Mouse (Mus musculus) embryonic stem cell, embryonic (primary cell): ENCODE measurements around the gene Cuedc2.

Experiments used
- CTCF ChIA-PET, 4 experiments: fragments of 300-600 bp in 2 of 4; fragments of 350-600 bp in 2 of 4; sonication (Branson Sonifier 250); formaldehyde crosslinking; loops; one replicate each; lab custom pipeline; 2022; ENCODE audit warnings: inconsistent platforms in 2 of 4; lab: Charles Lee
- POLR2A ChIA-PET, 4 experiments: fragments of 300-600 bp in 2 of 4; fragments of 350-600 bp in 2 of 4; sonication (Branson Sonifier 250); formaldehyde crosslinking; loops; one replicate each; lab custom pipeline; 2022; ENCODE audit warnings: antibody characterized with exemption in 4 of 4, inconsistent platforms in 1 of 4; lab: Charles Lee

Cuedc2 gene

GRCm38 (mm10) chr19:46329031-46329641 is 9.4 kb downstream of the Cuedc2 start:
- ChIA-PET CTCF (interaction anchor here (0.5 to 3.1 kb wide), 22 partner anchors 9 to 1179 kb away, joined by 3 to 14 read pairs (median 5); partner anchors contain the start of genes Cuedc2 (in 3 of the 4), Nfkb2 (in 3 of the 4), Pitx3 (in 1 of the 4) and Sufu (in 1 of the 4)), POLR2A (interaction anchor here (0.6 to 3.5 kb wide), 51 partner anchors 9 to 782 kb away, joined by 3 to 39 read pairs (median 4); partner anchors contain the start of genes Cuedc2 (in 3 of the 4), Nfkb2 (in 3 of the 4), Gbf1 (in 2 of the 4) and Mfsd13a (in 2 of the 4))

GRCm38 (mm10) chr19:46328081-46329030 is 10.1 kb downstream of the Cuedc2 start, which contains the start of gene Fbxl15:
Gene Fbxl15, plus strand, starts transcription at chr19:46328184.
- ChIA-PET POLR2A (interaction anchor here (0.5 to 3.5 kb wide), 67 partner anchors 9 to 1752 kb away, joined by 3 to 39 read pairs (median 4); partner anchors contain the start of genes Cuedc2 (in 4 of the 4), Gbf1 (in 3 of the 4), Nfkb2 (in 3 of the 4) and Mfsd13a (in 2 of the 4)), CTCF (interaction anchor here (0.6 to 3.1 kb wide), 28 partner anchors 9 to 1010 kb away, joined by 3 to 14 read pairs (median 4); partner anchors contain the start of genes Nfkb2 (in 3 of the 4), Cuedc2 (in 2 of the 4), Sufu (in 2 of the 4) and Pitx3 (in 1 of the 4))

- POLR2A ChIA-PET, result interaction anchor here (0.5 to 3.5 kb wide), 43 partner anchors 8 to 1752 kb away, joined by 3 to 39 read pairs (median 6); partner anchors contain the start of genes Cuedc2 (in 4 of the 4), Nfkb2 (in 3 of the 4), Gbf1 (in 2 of the 4) and Sufu (in 2 of the 4)
- CTCF ChIA-PET, result interaction anchor here in 3 of 4 experiments (1.1 to 3.1 kb wide), 16 partner anchors 8 to 245 kb away, joined by 3 to 14 read pairs (median 5); partner anchors contain the start of genes Cuedc2 (in 2 of the 3), Nfkb2 (in 2 of the 3) and Sufu (in 1 of the 3)
These were observed 10.9 kb downstream of the Cuedc2 start for GRCm38 (mm10) chr19:46327531-46328064.

GRCm38 (mm10) chr19:46326756-46327305 is 11.7 kb downstream of the Cuedc2 start, which contains the start of gene Psd:
Gene Psd, minus strand, starts transcription at chr19:46327156.
- CTCF ChIA-PET, result interaction anchor here in 1 of 4 experiments (2.6 kb wide), 1 partner anchor 23 kb away, joined by 14 read pairs; the partner anchor contains the start of gene Nfkb2
- POLR2A ChIA-PET, result interaction anchor here in 2 of 4 experiments (1.0 to 3.4 kb wide), 6 partner anchors 8 to 260 kb away, joined by 3 to 35 read pairs (median 12); partner anchors contain the start of genes Actr1a (in 1 of the 2) and Cuedc2 (in 1 of the 2)

GRCm38 (mm10) chr19:46326019-46326755 is 12.3 kb downstream of the Cuedc2 start:
- CTCF ChIA-PET, result no interaction called here
- POLR2A ChIA-PET, result interaction anchor here in 2 of 4 experiments (0.9 to 1.6 kb wide), 3 partner anchors 12 to 43 kb away, joined by 3 to 5 read pairs (median 3); partner anchors contain the start of gene Cuedc2 (in 1 of the 2)

- POLR2A ChIA-PET, result interaction anchor here in 1 of 4 experiments (0.7 to 1.6 kb wide), 4 partner anchors 13 to 514 kb away, joined by 3 to 4 read pairs (median 3); partner anchors contain the start of genes Cuedc2 and Sufu
- CTCF ChIA-PET, result no interaction called here
These were observed 13.6 kb downstream of the Cuedc2 start for GRCm38 (mm10) chr19:46324918-46325317.

GRCm38 (mm10) chr19:46324366-46324765 is 14.1 kb downstream of the Cuedc2 start:
- CTCF ChIA-PET, result interaction anchor here in 1 of 4 experiments (1.7 kb wide), 1 partner anchor 15 kb away, joined by 5 read pairs; no protein-coding TSS in a partner anchor
- POLR2A ChIA-PET, result interaction anchor here in 1 of 4 experiments (0.7 to 1.6 kb wide), 4 partner anchors 14 to 514 kb away, joined by 3 to 4 read pairs (median 3); partner anchors contain the start of genes Cuedc2 and Sufu

- ChIA-PET POLR2A (interaction anchor here in 1 of 4 experiments (1.3 to 2.2 kb wide), 2 partner anchors 11 to 73 kb away, joined by 4 to 9 read pairs; partner anchors contain the start of gene Sufu), CTCF (interaction anchor here in 1 of 4 experiments (1.7 kb wide), 1 partner anchor 15 kb away, joined by 5 read pairs; no protein-coding TSS in a partner anchor)
These were observed 14.8 kb downstream of the Cuedc2 start for GRCm38 (mm10) chr19:46323716-46324115.

- POLR2A ChIA-PET, result interaction anchor here in 2 of 4 experiments (0.6 to 2.2 kb wide), 3 partner anchors 10 to 702 kb away, joined by 3 to 9 read pairs (median 3); no protein-coding TSS in a partner anchor
- CTCF ChIA-PET, result interaction anchor here in 3 of 4 experiments (0.5 to 1.7 kb wide), 3 partner anchors 14 to 603 kb away, joined by 3 to 5 read pairs (median 3); no protein-coding TSS in a partner anchor
These were observed 15.4 kb downstream of the Cuedc2 start for GRCm38 (mm10) chr19:46322996-46323572.

- CTCF ChIA-PET, result interaction anchor here in 3 of 4 experiments (0.5 to 0.9 kb wide), 4 partner anchors 13 to 603 kb away, joined by 3 read pairs; no protein-coding TSS in a partner anchor
- POLR2A ChIA-PET, result interaction anchor here in 3 of 4 experiments (0.6 to 2.2 kb wide), 8 partner anchors 9 to 703 kb away, joined by 3 to 9 read pairs (median 3); partner anchors contain the start of genes Nfkb2 (in 1 of the 3) and Sufu (in 1 of the 3)
These were observed 16.1 kb downstream of the Cuedc2 start for GRCm38 (mm10) chr19:46322144-46322995.

GRCm38 (mm10) chr19:46321101-46321943 is 17.2 kb downstream of the Cuedc2 start:
- ChIA-PET POLR2A (interaction anchor here in 2 of 4 experiments (0.6 to 2.2 kb wide), 8 partner anchors 8 to 673 kb away, joined by 3 to 9 read pairs (median 4); partner anchors contain the start of genes Nfkb2 (in 1 of the 2) and Sufu (in 1 of the 2)), CTCF (interaction anchor here in 2 of 4 experiments (0.6 to 1.1 kb wide), 3 partner anchors 12 to 45 kb away, joined by 3 read pairs; no protein-coding TSS in a partner anchor)

GRCm38 (mm10) chr19:46320076-46320785 is 18.3 kb downstream of the Cuedc2 start:
- CTCF ChIA-PET, result interaction anchor here (0.6 to 2.9 kb wide), 5 partner anchors 8 to 77 kb away, joined by 3 to 16 read pairs (median 3); partner anchors contain the start of genes Fbxl15 (in 1 of the 4), Nfkb2 (in 1 of the 4) and Sufu (in 1 of the 4)
- POLR2A ChIA-PET, result interaction anchor here in 2 of 4 experiments (0.6 to 2.9 kb wide), 7 partner anchors 8 to 674 kb away, joined by 3 to 22 read pairs (median 6); partner anchors contain the start of genes Fbxl15 (in 2 of the 2), Nfkb2 (in 1 of the 2) and Nolc1 (in 1 of the 2)
